Mouse (Mus musculus) brain, adult 2 months (tissue): ENCODE measurements at regions not wholly inside any gene's neighbourhood (a gene's known extent, or its start where the extent isn't known, plus 50 kb on each side); places are given as distances from the start of the nearest gene placed in this dataset.

Experiments
- DNase-seq: peaks from one replicate; pipeline ENCODE4 v3.0.0; 2011; ENCODE audit warnings: low read depth, low spot score

DNA sequence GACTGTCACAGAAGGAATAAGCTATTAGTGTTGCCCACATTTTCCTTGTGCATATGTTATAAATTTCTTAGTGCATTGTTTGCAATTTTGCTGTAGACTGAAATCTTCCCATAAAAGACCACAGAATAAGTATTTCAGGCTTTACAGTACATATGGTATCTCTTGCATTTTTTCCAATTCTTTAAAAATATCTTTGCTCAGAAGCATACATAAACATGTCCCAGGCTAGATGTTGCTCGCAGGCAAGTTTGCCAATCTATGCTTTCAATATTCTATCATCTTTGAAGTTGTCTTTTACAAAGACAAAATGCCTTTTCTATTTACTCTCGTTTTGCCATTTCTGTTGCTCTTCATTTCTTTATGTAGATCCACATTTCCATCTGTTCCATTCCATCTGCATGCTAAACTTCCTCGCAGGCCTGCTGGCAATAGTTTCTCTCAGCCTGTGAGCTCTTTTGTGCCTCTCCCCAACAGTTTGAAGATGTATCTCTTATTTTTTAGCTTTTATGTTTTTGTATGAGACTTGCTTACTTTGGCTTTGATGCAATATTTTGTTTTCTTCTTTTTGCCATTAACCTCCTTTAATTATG lies 120.0 kb upstream of the Cdr1 start:
- DNase-seq: peak; percentile 66

GRCm38 (mm10) chrX:61304464-61304863 lies 119.1 kb upstream of the Cdr1 start:
- peak; percentile 7 for DNase-seq
